Mouse (Mus musculus): ENCODE results near the gene Epn1. TPM values are rescaled to one million over a fixed set of nuclear protein-coding genes. Genes with fewer than 3 reads are reported as not detected.
"Not testable (repeated sequence)": the region's sequence is repeated elsewhere in the genome, so short reads cannot be mapped to it uniquely, and the experiment has no call there.

Gene Epn1
- polyA plus RNA-seq, 1 experiment, result 420 TPM

GRCm38 (mm10) chr7:5073586-5073985 is 6.4 kb upstream of the Epn1 start:
- no peak for TF ChIP-seq POLR2A (IDR thresholded peaks at IDR 0.05; ENCODE audit: extremely low read depth, insufficient read depth, low read length)
- no peak for TF ChIP-seq CTCF (IDR thresholded peaks at IDR 0.05; ENCODE audit: extremely low read depth, insufficient read depth, low read length)
- no peak overlapping the region for H3K4me3 ChIP-seq (ENCODE audit: insufficient read depth, low read length)
- no peaks in the 10 kb centered on the region for H3K4me1 ChIP-seq (ENCODE audit: control insufficient read depth, insufficient read depth, low read length)
- H3K27ac ChIP-seq (ENCODE audit: insufficient read depth, low read length), result no peak overlapping the region

- no peak overlapping the region for H3K4me3 ChIP-seq (ENCODE audit: insufficient read depth, low read length)
- no peaks in the 10 kb centered on the region for H3K4me1 ChIP-seq (ENCODE audit: control insufficient read depth, insufficient read depth, low read length)
- no peak overlapping the region for H3K27ac ChIP-seq (ENCODE audit: insufficient read depth, low read length)
- no peak for TF ChIP-seq CTCF (IDR thresholded peaks at IDR 0.05; ENCODE audit: extremely low read depth, insufficient read depth, low read length)
- no peak for TF ChIP-seq POLR2A (IDR thresholded peaks at IDR 0.05; ENCODE audit: extremely low read depth, insufficient read depth, low read length)
Measured at GRCm38 (mm10) chr7:5074984-5075383, 5.1 kb upstream of the Epn1 start.

GRCm38 (mm10) chr7:5076931-5077330 is 3.1 kb upstream of the Epn1 start:
- Histone ChIP-seq H3K27ac (ENCODE audit: insufficient read depth, low read length) (no peak overlapping the region), H3K4me3 (ENCODE audit: insufficient read depth, low read length) (no peak overlapping the region), H3K4me1 (ENCODE audit: control insufficient read depth, insufficient read depth, low read length) (peaks cover 2% of the 10 kb centered on the region; the same call in 1 of the 2 replicates)
- TF ChIP-seq CTCF (IDR thresholded peaks at IDR 0.05; ENCODE audit: extremely low read depth, insufficient read depth, low read length) (no peak), POLR2A (IDR thresholded peaks at IDR 0.05; ENCODE audit: extremely low read depth, insufficient read depth, low read length) (no peak)

GRCm38 (mm10) chr7:5079365-5080009 is 548 bp upstream of the Epn1 start:
- H3K4me1 ChIP-seq (ENCODE audit: control insufficient read depth, insufficient read depth, low read length), result not testable (repeated sequence)
- Histone ChIP-seq H3K4me3 (ENCODE audit: insufficient read depth, low read length) (peak overlapping the region; percentile 96), H3K27ac (ENCODE audit: insufficient read depth, low read length) (0 out of 2 replicates have a peak overlapping the region, but pooled peaks have one; percentile 6)

- Histone ChIP-seq H3K4me1 (ENCODE audit: control insufficient read depth, insufficient read depth, low read length) (peaks cover 3% of the 10 kb centered on the region; the same call in 1 of the 2 replicates), H3K27ac (ENCODE audit: insufficient read depth, low read length) (peak overlapping the region; percentile 86), H3K4me3 (ENCODE audit: insufficient read depth, low read length) (peak overlapping the region; percentile 96)
- TF ChIP-seq POLR2A (IDR thresholded peaks at IDR 0.05; ENCODE audit: extremely low read depth, insufficient read depth, low read length) (no peak), CTCF (IDR thresholded peaks at IDR 0.05; ENCODE audit: extremely low read depth, insufficient read depth, low read length) (no peak)
Measured at GRCm38 (mm10) chr7:5080815-5081214, 780 bp downstream of the Epn1 start.

- Histone ChIP-seq H3K4me3 (ENCODE audit: insufficient read depth, low read length) (peak overlapping the region; percentile 96), H3K4me1 (ENCODE audit: control insufficient read depth, insufficient read depth, low read length) (peaks cover 3% of the 10 kb centered on the region; the same call in 1 of the 2 replicates), H3K27ac (ENCODE audit: insufficient read depth, low read length) (no peak overlapping the region)
- TF ChIP-seq POLR2A (IDR thresholded peaks at IDR 0.05; ENCODE audit: extremely low read depth, insufficient read depth, low read length) (no peak), CTCF (IDR thresholded peaks at IDR 0.05; ENCODE audit: extremely low read depth, insufficient read depth, low read length) (no peak)
Measured at GRCm38 (mm10) chr7:5081241-5081640, 1.2 kb downstream of the Epn1 start.

- Histone ChIP-seq H3K4me3 (ENCODE audit: insufficient read depth, low read length) (no peak overlapping the region; the same call in 1 of the 2 replicates), H3K4me1 (ENCODE audit: control insufficient read depth, insufficient read depth, low read length) (peaks cover 3% of the 10 kb centered on the region; the same call in 1 of the 2 replicates), H3K27ac (ENCODE audit: insufficient read depth, low read length) (no peak overlapping the region)
- TF ChIP-seq POLR2A (IDR thresholded peaks at IDR 0.05; ENCODE audit: extremely low read depth, insufficient read depth, low read length), result no peak
- no peak for TF ChIP-seq CTCF (IDR thresholded peaks at IDR 0.05; ENCODE audit: extremely low read depth, insufficient read depth, low read length)
Measured at GRCm38 (mm10) chr7:5081939-5082338, 1.9 kb downstream of the Epn1 start.

GRCm38 (mm10) chr7:5083325-5084105 is 3.5 kb downstream of the Epn1 start:
- Histone ChIP-seq H3K4me1 (ENCODE audit: control insufficient read depth, insufficient read depth, low read length) (peaks cover 3% of the 10 kb centered on the region; the same call in 1 of the 2 replicates), H3K4me3 (ENCODE audit: insufficient read depth, low read length) (no peak overlapping the region), H3K27ac (ENCODE audit: insufficient read depth, low read length) (no peak overlapping the region)
- no peak for TF ChIP-seq POLR2A (IDR thresholded peaks at IDR 0.05; ENCODE audit: extremely low read depth, insufficient read depth, low read length)
- TF ChIP-seq CTCF (IDR thresholded peaks at IDR 0.05; ENCODE audit: extremely low read depth, insufficient read depth, low read length), result no peak

- Histone ChIP-seq H3K4me3 (ENCODE audit: insufficient read depth, low read length) (no peak overlapping the region), H3K4me1 (ENCODE audit: control insufficient read depth, insufficient read depth, low read length) (peaks cover 8% of the 10 kb centered on the region), H3K27ac (ENCODE audit: insufficient read depth, low read length) (no peak overlapping the region)
- TF ChIP-seq POLR2A (IDR thresholded peaks at IDR 0.05; ENCODE audit: extremely low read depth, insufficient read depth, low read length), result no peak
- TF ChIP-seq CTCF (IDR thresholded peaks at IDR 0.05; ENCODE audit: extremely low read depth, insufficient read depth, low read length), result no peak
Measured at GRCm38 (mm10) chr7:5085512-5085911, 5.5 kb downstream of the Epn1 start.
